Mouse (Mus musculus) embryo, embryonic 11.5 days (tissue): ENCODE results near the gene H2al1c.
"Not testable (repeated sequence)": the region's sequence is repeated elsewhere in the genome, so short reads cannot be mapped to it uniquely, and the experiment has no call there.

Experiments used
- DNase-seq: peaks from one replicate; pipeline ENCODE4 v3.0.0-alpha.2; 2012; ENCODE audit warnings: low read depth, low spot score

Gene H2al1c

GRCm38 (mm10) chrX:11305355-11305754, at the start of gene H2al1c:
TSS of gene H2al1c (plus strand) at chrX:11305655.
- DNase-seq = not testable (repeated sequence)

GRCm38 (mm10) chrX:11264918-11265317, 40.5 kb upstream of the H2al1c start:
- no peak for DNase-seq

- no peak for DNase-seq
Measured at GRCm38 (mm10) chrX:11267791-11268190, 37.7 kb upstream of the H2al1c start.

GRCm38 (mm10) chrX:11269074-11269473, 36.4 kb upstream of the H2al1c start:
- DNase-seq = no peak

- DNase-seq = no peak
Measured at GRCm38 (mm10) chrX:11273190-11273589, 32.3 kb upstream of the H2al1c start.

GRCm38 (mm10) chrX:11277083-11277482, 28.4 kb upstream of the H2al1c start:
- DNase-seq = no peak

GRCm38 (mm10) chrX:11280741-11281140, 24.7 kb upstream of the H2al1c start:
- DNase-seq = no peak

GRCm38 (mm10) chrX:11288306-11288882, 17.1 kb upstream of the H2al1c start:
- no peak for DNase-seq

- no peak for DNase-seq
Measured at GRCm38 (mm10) chrX:11289244-11289643, 16.2 kb upstream of the H2al1c start.

GRCm38 (mm10) chrX:11298957-11299356, 6.5 kb upstream of the H2al1c start, which contains the start of gene H2al1a:
TSS of gene H2al1a (plus strand) at chrX:11299257.
- DNase-seq = not testable (repeated sequence)

GRCm38 (mm10) chrX:11302132-11302531, 3.3 kb upstream of the H2al1c start, which contains the start of gene H2al1b:
TSS of gene H2al1b (plus strand) at chrX:11302432.
- not testable (repeated sequence) for DNase-seq

GRCm38 (mm10) chrX:11308524-11308923, 3.1 kb downstream of the H2al1c start, which contains the start of gene H2al1d:
TSS of gene H2al1d (plus strand) at chrX:11308824.
- not testable (repeated sequence) for DNase-seq

- DNase-seq = not testable (repeated sequence)
Measured at GRCm38 (mm10) chrX:11311634-11312033, 6.2 kb downstream of the H2al1c start, which contains the start of gene H2al1e. TSS of gene H2al1e (plus strand) at chrX:11311934.

- not testable (repeated sequence) for DNase-seq
Measured at GRCm38 (mm10) chrX:11314858-11315257, 9.4 kb downstream of the H2al1c start, which contains the start of gene H2al1f. TSS of gene H2al1f (plus strand) at chrX:11315158.

GRCm38 (mm10) chrX:11317956-11318355, 12.5 kb downstream of the H2al1c start, which contains the start of gene H2al1g:
TSS of gene H2al1g (plus strand) at chrX:11318256.
- not testable (repeated sequence) for DNase-seq

- not testable (repeated sequence) for DNase-seq
Measured at GRCm38 (mm10) chrX:11321192-11321591, 15.7 kb downstream of the H2al1c start, which contains the start of gene H2al1h. TSS of gene H2al1h (plus strand) at chrX:11321492.

GRCm38 (mm10) chrX:11324359-11324758, 18.9 kb downstream of the H2al1c start, which contains the start of gene H2al1i:
TSS of gene H2al1i (plus strand) at chrX:11324659.
- DNase-seq = not testable (repeated sequence)

GRCm38 (mm10) chrX:11327522-11327921, 22.1 kb downstream of the H2al1c start, which contains the start of gene H2al1j:
TSS of gene H2al1j (plus strand) at chrX:11327822.
- not testable (repeated sequence) for DNase-seq

- DNase-seq = no peak
Measured at GRCm38 (mm10) chrX:11345762-11346161, 40.3 kb downstream of the H2al1c start.

- no peak for DNase-seq
Measured at GRCm38 (mm10) chrX:11346756-11347155, 41.3 kb downstream of the H2al1c start.
